Mouse (Mus musculus) c-Kit-negative CD71-positive TER-119-positive erythroid progenitor cells, embryonic 14.5 days (primary cell): Measurements from ENCODE around the gene Mrgpre.
A peak's percentile ranks its signal among the peaks of the same experiment; 100 is the strongest.

Source experiments
- DNase-seq: peaks from one replicate; pipeline ENCODE4 v3.0.0-alpha.2; 2013; ENCODE audit warnings: low read depth, low spot score

The Mrgpre gene

DNA sequence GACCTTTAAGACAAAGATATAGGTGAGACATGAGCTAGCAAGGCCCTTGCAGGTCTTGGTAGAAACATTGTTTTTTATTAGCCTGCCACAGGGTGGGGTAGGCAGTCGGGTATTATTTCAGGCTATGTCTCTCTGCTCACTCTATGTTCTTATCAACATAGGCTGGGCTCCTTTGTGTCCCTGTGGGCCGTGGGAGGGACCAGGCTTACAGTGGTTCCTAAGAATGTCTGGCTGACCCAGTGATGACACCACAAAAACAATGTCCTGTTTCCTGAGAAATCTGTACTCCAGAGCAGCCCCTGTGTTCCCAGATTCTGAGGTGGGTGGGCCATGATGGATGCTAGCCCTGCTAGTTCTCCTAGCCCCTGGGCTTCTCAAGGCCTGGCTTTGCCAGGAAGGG lies 6.9 kb downstream of the Mrgpre start:
- no peak for DNase-seq

DNA sequence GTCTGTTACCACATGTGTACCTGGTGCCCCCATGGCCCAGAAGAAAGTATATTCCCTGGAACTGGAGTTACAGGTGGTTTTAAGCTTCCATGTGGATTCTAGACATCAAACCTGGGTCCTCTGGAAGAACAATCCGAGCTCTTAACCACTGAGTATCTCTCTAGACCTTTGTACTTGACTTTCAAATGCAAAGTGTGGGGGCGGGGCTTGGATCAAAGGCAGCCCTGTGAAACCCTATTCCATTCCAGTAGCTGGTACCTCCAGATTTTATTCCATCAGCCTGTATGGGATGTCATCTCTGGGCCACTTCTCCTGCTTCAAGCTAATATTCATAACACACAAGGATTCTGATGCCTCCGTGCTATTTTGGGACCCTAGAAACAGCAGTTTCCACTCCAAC lies 8.2 kb downstream of the Mrgpre start:
- no peak for DNase-seq

GRCm38 (mm10) chr7:143769461-143769860 lies 14.8 kb downstream of the Mrgpre start:
- DNase-seq, result no peak

- no peak for DNase-seq
Measured at GRCm38 (mm10) chr7:143768267-143768666, 16.0 kb downstream of the Mrgpre start.

- DNase-seq, result no peak
Measured at GRCm38 (mm10) chr7:143766893-143767292, 17.4 kb downstream of the Mrgpre start, which contains the start of gene Mrgprg. Gene Mrgprg (minus strand): TSS chr7:143766993.

- DNase-seq, result no peak
Measured at GRCm38 (mm10) chr7:143764876-143765530, 19.3 kb downstream of the Mrgpre start.

DNA sequence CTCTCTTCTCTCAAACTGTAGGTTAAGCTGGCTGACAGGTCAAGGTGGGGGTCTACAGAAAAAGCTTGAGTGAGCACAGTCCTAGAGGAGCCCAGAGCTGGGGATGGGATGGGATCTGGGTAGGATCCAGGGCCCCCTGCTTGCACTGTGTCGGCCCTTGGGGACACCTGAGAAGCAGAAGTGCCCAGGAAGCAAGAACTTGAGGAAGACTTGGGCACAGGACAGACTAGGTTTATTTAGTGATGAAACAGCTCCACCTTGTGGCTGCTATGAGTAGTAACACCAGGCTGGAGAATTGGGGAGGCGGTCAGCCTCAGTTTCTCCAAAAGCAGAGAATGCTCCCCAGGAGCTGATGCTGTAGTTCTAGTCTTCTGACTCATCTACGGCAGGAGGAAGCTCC lies 20.5 kb downstream of the Mrgpre start:
- peak; percentile 28 for DNase-seq

GRCm38 (mm10) chr7:143758956-143759355 lies 25.3 kb downstream of the Mrgpre start:
- no peak for DNase-seq

GRCm38 (mm10) chr7:143757696-143758095 lies 26.6 kb downstream of the Mrgpre start:
- DNase-seq, result no peak

DNA sequence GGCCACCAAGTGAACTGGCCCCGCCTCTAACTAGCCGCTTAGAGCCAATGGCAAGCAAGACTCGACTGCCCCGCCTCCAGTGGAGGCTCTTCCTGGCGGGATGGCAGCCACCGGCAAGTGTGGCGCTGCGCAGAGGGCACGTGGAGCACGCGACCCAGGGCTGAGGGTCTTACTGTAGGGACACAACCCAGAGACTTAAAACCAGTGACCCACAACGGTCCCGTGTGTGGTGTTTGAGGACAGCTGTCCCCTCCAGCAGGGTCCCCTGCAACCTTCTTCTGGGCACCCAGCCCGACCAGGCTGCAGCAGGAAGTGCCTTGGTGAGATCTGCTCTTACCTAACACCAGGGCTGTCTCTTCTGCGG lies 27.3 kb downstream of the Mrgpre start:
- no peak for DNase-seq

GRCm38 (mm10) chr7:143756125-143757026 lies 27.9 kb downstream of the Mrgpre start, which contains the start of gene Osbpl5:
Gene Osbpl5 (minus strand): TSS chr7:143756985.
- no peak for DNase-seq

DNA sequence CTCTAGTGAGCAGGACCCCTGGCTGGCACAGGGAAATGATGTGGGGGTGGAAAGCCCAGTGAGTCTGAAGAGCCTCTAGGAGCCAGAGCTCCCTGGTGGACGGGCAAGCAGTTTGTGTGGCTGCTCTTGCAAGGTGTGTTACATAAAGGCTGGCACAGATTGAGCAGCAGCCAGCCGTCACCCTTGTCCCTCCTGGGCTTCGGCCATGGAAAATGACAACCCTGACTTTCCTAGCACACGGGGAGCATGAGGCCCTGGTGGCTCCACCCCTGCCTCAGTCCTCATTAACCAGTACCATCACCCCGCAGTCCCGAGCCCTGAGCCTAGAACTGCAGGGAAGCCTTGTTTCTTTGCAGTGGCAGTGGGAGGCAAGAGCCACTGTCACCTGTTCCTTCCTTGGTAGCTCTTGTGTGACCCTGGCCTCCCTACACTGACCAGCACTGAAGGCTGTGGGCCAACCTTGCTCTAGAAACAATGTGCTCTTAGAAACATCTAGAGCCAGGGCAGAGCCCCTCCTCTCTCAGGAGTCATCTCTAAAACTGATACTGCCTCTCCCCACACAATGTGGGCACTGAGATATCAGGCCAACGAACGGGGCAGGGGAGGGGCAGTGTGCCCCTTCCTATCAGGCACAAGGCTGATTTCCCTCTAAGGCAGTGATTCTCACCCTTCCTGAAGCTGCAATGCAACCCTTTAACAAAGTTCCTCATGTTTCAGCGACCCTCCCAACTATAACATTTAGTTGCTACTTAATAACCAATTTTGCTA lies 28.8 kb downstream of the Mrgpre start:
- no peak for DNase-seq

DNA sequence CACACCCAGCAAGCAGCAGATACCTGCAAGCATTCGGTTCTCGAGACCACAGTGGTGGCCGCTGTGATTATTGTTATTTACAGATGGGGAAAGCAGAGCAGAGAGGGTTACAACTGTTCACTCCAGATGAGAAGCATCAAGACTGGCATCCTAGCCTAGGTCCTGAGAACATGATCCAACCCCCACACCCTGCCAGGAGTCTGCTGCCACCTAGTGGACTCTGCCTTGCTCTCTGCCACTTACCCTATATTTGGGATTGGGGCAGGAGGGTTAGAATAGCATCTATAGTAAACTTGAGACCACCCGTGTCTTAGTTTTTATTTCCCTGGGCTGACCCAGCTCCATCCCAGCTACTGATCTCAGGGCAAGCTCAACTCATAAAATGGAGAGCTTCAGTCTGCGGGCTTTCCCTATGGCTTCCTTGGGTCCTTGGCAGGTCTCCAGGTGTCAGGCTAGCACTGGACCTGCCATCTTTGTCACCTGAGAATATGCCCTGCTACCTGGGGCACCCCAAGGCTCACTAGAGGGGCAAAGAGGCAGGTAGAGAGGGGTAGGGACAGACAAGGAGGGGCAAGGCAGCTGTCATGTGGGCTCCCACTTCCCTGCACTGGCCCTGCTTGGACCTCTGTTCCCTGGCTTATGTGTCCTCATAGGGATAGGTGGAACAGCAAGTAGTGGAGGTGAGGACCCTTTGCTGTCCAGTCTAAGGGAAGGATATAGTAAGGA lies 30.1 kb downstream of the Mrgpre start:
- no peak for DNase-seq

DNA sequence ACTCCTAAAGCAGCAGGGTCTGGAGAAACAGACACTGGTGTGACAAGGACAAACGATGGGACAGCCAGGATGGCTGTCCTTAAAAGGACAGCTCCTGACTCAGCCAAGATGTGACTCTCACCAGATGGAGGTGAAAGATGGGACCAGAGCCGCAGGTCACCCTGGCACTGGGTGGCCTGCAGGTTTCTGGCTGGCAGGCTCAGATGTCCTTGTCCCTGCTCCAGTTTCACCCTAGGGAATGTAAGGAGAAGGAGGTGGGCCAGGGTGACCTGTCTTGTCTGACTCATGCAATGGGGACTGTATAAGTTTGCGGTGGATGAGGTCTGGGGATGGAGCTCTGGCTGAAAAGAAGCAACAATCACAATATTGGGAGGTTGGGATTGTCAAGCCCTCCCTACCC lies 31.7 kb downstream of the Mrgpre start:
- no peak for DNase-seq

DNA sequence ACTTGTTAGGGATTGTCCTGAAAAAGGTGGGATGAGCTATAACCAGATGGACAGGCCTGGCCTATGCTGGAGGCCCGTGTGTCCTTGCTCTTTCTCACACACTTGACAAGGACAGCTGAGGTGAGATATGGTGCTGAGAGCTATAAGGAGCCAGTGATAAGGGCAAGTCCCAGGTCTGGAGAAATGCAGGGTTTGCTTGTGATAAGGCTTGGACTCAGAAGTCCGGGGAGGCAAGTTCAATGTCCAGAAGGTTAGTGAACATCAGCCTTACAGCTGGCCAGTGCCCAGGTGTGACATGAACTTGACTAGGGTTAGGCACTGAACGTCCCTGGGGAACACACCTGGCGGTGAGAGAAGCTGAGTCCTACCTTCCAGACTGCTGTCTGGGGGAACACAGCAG lies 32.2 kb downstream of the Mrgpre start:
- no peak for DNase-seq

DNA sequence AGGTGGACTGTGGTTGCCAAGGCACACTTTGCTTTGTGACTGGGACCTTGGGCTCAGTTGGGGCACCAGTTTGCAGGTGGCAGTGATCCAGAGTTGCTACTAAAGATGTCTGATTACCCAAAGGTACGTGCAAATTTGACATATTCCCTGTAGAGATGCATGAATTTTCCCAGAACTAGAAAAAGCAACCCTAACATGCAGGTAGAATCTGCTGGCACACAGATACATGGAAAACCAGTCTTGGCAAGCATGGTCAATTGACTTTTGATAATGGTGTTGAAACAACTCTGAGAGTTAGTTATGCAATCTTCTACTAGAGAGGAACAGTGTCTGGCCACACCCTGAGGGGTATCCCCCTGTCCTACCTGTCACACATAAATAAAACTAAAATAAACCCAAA lies 32.9 kb downstream of the Mrgpre start:
- no peak for DNase-seq

DNA sequence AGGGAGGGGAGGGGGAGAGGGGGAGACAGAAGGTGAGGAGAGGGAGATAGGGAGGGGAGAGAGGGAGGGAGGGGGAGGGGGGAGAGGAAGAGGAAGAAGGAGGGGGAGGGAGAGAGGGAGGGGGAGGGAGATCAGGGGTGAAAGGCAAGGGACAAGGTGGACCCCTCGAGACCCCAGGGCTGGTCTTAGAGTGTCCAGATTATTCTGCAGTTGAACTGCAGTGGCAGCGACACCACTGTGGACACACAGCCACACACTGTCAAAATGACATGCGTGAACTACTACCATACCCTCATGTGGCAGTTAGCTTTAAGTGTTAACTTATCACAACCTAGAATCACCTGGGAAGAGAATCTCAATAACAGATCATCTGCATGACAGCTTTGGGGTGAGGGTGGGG lies 35.3 kb downstream of the Mrgpre start:
- no peak for DNase-seq

DNA sequence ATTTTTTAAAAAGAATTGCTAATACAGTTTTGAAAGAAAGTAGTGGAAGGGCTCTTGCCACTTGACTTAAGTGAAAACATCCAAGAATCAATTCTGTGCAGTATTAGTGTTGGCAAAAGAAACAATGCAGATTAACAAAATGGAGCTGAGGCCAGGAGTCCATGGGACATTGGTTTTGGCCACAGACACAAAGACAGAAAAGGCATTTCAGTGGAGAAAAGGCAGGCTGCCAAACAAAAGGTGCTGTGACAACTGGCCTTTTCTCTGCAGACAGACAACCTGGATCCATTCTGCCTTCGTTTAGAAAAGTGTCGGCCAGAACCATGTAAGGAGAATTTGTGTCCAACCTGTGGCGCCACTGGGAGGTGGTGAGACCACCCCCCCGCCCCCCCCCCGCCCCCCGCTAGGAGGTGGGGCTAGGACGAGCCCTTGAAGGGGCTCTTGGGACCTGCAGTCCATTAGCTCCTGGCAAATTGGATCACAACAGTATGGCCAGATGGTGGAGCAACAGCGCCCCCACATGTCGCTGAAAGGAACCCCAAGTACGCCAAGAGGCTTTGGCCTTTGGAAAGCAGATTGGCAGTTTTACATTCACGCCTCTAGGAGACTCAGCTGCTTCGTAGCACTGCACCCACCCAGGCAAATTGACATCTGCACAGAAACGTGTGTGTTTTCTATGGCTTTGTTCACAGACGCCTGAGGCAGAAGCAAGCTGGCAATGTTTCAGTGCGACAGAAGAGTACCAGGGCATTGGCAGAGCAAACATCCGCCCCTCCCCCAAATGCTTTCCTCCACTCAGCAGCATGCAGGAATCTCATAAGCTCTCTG lies 36.0 kb downstream of the Mrgpre start:
- DNase-seq, result no peak

DNA sequence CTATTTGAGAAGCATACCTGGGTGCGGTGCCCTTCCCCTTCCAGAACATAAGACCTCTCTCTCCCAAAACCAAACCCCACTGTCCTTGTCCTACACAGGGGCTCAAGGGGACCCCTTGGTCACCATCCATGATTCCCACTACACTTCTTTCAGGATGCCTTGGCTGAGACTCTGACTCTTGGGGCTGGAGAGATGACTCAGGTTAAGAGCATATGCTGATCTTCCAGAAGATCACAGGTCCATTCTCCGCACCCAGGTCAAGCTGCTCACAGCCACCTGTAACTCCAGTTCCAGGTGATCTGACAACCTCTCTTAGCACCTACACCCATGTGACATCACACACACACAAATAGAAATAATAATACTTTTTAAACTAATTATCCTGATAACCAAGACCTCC lies 43.6 kb downstream of the Mrgpre start:
- no peak for DNase-seq
